Mouse (Mus musculus): ENCODE results near the gene Stk40. TPM values are rescaled to one million over a fixed set of nuclear protein-coding genes. Genes with fewer than 3 reads are reported as not detected.
A peak's percentile ranks its signal among the peaks of the same experiment; 100 is the strongest.

Gene Stk40
- polyA plus RNA-seq, 1 experiment from 2014 or later, result 33.5 TPM

DNA sequence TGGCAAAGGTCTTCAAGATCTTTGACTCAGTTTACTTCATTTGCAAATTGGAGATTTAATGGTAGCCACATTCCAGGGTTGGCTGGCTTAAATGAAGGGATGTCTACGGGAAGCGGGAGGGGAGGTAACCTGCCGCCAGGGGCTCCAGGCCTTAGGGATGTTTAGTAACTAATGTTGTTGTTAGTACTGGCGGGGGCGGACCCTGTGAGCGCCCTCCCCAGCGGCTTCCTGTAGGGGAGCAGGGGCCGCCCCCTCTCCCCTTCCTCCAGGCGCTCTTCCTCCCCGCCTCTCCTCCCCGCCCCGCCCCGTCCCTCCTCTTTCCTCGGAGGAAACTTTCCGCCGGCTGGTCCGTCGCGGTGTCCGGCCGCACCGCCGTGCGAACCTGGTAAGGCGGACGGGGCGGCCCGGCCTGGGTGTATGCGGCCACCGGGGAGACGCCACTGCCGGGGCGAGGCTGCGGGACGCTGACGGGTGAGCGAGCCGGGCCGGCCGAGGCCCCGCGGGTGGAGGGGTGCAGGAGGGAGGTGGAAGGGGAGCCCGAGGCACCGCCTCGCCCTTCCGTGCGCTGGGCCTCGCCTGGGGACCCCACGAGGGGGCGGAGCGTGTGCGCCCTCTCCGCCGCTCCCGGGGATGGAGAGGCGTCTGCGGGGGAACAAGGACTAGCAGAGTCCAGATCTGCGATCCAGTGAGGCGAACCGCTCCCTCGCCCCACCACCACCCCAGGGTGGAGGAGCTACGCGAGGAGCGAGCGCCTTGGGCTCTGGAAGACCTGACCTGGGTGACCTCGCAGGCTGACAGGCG, 44.6 kb downstream of the Stk40 start:
- Histone ChIP-seq H3K27me3 (replicated peaks; ENCODE audit: control insufficient read depth, insufficient read depth, low read length) (peaks cover 34% of the 10 kb centered on the region), H3K36me3 (ENCODE audit: control insufficient read depth, insufficient read depth) (no peaks in the 10 kb centered on the region), H3K9me3 (ENCODE audit: control insufficient read depth, low read length) (no peaks in the 10 kb centered on the region), H3K4me1 (replicated peaks; ENCODE audit: control insufficient read depth, insufficient read depth, low read length) (peaks cover 17% of the 10 kb centered on the region), H3K4me3 (replicated peaks; ENCODE audit: low read length) (peak overlapping the region; percentile 47), H3K9ac (replicated peaks; ENCODE audit: low read depth, low read length) (peak overlapping the region; percentile 52), H3K27ac (ENCODE audit: low read length) (no peak overlapping the region), H3K4me2 (ENCODE audit: low read length) (peak overlapping the region; percentile 73)
- peak; percentile 36; the same call in 1 of the 2 replicates for ATAC-seq
- 2% methylated on average over 58 of the region's 67 CpGs for WGBS

DNA sequence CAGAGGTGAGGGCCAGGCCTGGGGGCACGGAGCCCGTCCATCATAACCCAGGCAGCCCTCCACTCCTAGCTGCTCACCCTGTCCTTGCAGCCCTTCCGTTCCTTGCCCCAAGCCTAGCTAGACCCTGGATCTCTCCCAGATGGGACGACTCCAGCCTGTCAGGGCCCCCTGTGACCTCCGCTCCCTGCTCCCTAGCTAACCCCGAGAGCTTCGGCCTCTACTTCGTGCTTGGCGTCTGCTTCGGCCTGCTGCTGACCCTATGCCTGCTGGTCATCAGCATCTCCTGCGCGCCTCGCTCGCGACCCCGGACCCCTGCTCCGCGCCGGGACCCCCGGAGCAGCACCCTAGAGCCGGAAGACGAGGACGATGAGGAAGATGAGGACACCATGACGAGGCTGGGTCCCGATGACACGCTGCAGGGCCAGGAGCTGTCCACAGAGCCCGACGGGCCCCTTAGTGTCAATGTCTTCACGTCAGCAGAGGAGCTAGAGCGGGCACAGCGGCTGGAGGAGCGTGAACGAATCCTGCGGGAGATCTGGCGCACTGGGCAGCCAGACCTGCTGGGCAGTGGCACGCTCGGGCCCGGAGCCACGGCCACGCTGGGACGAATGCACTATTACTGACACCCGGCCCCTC, 45.4 kb downstream of the Stk40 start:
- ATAC-seq, result no peak
- WGBS, result 24% methylated on average over 42 of the region's 42 CpGs
- no peak overlapping the region for H3K27ac ChIP-seq (ENCODE audit: low read length)

DNA sequence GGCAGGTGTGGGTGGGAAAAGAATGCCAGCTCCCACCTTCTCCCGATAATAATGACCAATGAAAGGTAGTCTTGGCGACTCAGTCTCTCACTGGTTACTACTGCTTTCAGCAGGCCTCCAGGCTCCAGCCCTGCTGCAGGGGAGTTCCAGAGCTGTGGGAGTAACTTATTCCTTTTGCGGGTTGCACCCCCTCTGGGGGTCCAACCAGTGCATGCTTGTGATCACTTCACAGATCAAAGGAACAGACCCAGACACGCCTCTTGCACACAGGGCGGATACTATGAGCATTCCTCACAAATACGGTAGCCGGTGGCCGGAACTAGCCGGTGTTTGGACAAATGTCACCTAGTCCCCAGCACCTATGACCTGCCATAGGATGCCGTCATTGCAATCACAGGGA, 46.0 kb downstream of the Stk40 start:
- H3K27me3 ChIP-seq (replicated peaks; ENCODE audit: control insufficient read depth, insufficient read depth, low read length), result peaks cover 34% of the 10 kb centered on the region
- no peak overlapping the region for H3K27ac ChIP-seq (ENCODE audit: low read length)
- H3K4me2 ChIP-seq (ENCODE audit: low read length), result no peak overlapping the region; the same call in 1 of the 2 replicates
- 58% methylated on average over 10 of the region's 10 CpGs for WGBS
- H3K9me3 ChIP-seq (ENCODE audit: control insufficient read depth, low read length), result no peaks in the 10 kb centered on the region
- no peaks in the 10 kb centered on the region for H3K36me3 ChIP-seq (ENCODE audit: control insufficient read depth, insufficient read depth)
- no peak for ATAC-seq
- no peak overlapping the region for H3K9ac ChIP-seq (replicated peaks; ENCODE audit: low read depth, low read length)
- H3K4me1 ChIP-seq (replicated peaks; ENCODE audit: control insufficient read depth, insufficient read depth, low read length), result peaks cover 17% of the 10 kb centered on the region
- no peak overlapping the region; the same call in 1 of the 2 replicates for H3K4me3 ChIP-seq (replicated peaks; ENCODE audit: low read length)

More for the DNA sequence above, 45.4 kb downstream of the Stk40 start:
- Histone ChIP-seq H3K27me3 (replicated peaks; ENCODE audit: control insufficient read depth, insufficient read depth, low read length) (peaks cover 34% of the 10 kb centered on the region), H3K4me2 (ENCODE audit: low read length) (peak overlapping the region; percentile 73), H3K9me3 (ENCODE audit: control insufficient read depth, low read length) (no peaks in the 10 kb centered on the region), H3K36me3 (ENCODE audit: control insufficient read depth, insufficient read depth) (no peaks in the 10 kb centered on the region), H3K4me1 (replicated peaks; ENCODE audit: control insufficient read depth, insufficient read depth, low read length) (peaks cover 17% of the 10 kb centered on the region), H3K4me3 (replicated peaks; ENCODE audit: low read length) (peak overlapping the region; percentile 47), H3K9ac (replicated peaks; ENCODE audit: low read depth, low read length) (peak overlapping the region; percentile 52)

DNA sequence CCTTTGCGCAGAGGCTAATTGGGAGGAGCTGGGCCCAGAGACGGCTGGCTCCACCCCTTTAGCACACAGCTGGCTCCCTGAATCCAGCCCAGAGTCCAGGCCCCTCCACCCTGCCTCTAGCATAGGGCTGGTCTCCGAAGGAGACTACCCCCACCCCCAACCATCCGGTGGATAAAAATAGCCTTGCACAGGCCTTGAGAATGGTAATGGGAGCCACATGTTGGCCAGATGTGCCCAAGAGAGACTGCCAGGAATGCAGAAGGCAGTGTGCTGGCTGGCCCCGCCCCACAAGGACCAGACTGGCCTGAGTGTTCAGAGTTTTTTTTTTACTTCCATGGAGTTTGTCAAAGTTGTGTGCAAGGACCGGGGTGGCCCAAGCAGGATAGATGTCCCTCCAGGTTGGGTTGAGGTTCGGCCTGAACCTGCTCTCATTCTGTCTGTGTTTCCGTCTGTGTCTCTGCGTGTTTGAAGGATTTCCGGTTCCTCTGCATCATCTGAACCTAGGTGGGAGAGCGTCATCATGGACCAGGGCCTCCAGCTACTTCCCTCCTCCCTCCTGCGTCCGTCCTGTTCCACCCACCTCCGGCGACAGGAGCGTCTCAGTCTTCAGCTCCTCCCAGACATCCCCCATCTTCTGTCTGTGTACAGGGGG, 46.7 kb downstream of the Stk40 start:
- peaks cover 34% of the 10 kb centered on the region for H3K27me3 ChIP-seq (replicated peaks; ENCODE audit: control insufficient read depth, insufficient read depth, low read length)
- peaks cover 17% of the 10 kb centered on the region for H3K4me1 ChIP-seq (replicated peaks; ENCODE audit: control insufficient read depth, insufficient read depth, low read length)
- no peak overlapping the region for H3K9ac ChIP-seq (replicated peaks; ENCODE audit: low read depth, low read length)
- H3K27ac ChIP-seq (ENCODE audit: low read length), result no peak overlapping the region
- H3K9me3 ChIP-seq (ENCODE audit: control insufficient read depth, low read length), result no peaks in the 10 kb centered on the region
- ATAC-seq, result peak; percentile 31; the same call in 1 of the 2 replicates
- H3K36me3 ChIP-seq (ENCODE audit: control insufficient read depth, insufficient read depth), result no peaks in the 10 kb centered on the region
- H3K4me2 ChIP-seq (ENCODE audit: low read length), result no peak overlapping the region
- 57% methylated on average over 16 of the region's 16 CpGs for WGBS
- H3K4me3 ChIP-seq (replicated peaks; ENCODE audit: low read length), result no peak overlapping the region

DNA sequence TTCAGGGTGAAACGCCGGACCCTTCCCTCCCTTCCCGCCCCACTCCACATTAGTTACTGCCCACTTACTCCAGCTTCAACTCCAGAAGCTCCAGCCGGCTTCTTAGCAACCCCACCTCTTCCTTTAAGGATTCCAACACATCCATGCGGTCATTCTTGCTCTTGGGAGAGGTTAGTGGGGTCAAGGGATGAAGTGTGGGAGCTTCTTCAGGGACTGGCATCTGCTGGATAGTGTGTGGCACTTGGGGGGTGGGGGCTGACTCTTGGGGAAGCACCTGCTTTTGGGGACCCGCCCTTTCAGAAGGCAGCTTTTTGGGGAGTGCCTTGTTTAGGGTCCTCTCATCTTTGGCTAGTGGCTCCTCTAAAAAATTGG, 47.2 kb downstream of the Stk40 start:
- H3K36me3 ChIP-seq (ENCODE audit: control insufficient read depth, insufficient read depth), result no peaks in the 10 kb centered on the region
- no peak for ATAC-seq
- H3K4me1 ChIP-seq (replicated peaks; ENCODE audit: control insufficient read depth, insufficient read depth, low read length), result peaks cover 17% of the 10 kb centered on the region
- H3K9me3 ChIP-seq (ENCODE audit: control insufficient read depth, low read length), result no peaks in the 10 kb centered on the region
- H3K4me3 ChIP-seq (replicated peaks; ENCODE audit: low read length), result no peak overlapping the region
- H3K4me2 ChIP-seq (ENCODE audit: low read length), result no peak overlapping the region
- peaks cover 34% of the 10 kb centered on the region for H3K27me3 ChIP-seq (replicated peaks; ENCODE audit: control insufficient read depth, insufficient read depth, low read length)
- no peak overlapping the region for H3K9ac ChIP-seq (replicated peaks; ENCODE audit: low read depth, low read length)
- WGBS, result 67% methylated on average over 6 of the region's 6 CpGs
- H3K27ac ChIP-seq (ENCODE audit: low read length), result no peak overlapping the region

DNA sequence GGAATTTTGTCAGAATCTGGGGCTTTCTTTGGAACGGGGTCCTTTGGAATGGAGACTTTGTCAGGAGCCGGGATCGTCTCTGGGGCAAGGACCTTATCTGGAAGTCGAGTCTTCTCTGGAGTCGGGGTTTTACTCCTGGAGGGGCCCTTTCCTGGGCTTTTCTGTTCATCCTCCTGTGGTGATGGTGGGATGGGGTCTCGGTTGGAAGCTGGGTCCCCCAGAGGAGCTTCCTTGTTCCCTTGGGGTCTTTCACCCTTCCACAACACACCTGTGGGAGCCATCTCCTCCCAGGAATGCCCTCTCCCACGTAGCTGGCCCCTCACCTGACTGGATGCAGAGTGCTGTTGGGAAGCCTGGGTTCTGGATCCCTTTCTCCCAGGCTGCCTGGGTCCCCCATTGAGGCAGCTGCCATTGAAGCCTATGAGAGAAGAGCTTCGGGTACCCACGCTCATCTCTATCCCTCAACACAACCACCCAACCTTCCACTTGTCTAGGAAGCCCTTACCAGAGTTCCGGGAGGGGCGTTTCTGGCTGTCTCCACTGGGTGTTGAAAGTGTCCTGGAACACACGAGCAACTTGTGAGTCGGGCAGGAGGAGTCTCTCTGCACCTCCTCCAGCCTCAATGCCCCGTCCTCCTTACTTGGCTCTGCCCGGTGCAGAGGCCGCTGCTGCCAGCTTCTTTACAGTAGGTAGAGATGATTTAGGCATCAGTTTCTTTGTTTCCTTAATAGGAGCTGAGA, 48.1 kb downstream of the Stk40 start:
- Histone ChIP-seq H3K4me2 (ENCODE audit: low read length) (no peak overlapping the region), H3K9me3 (ENCODE audit: control insufficient read depth, low read length) (no peaks in the 10 kb centered on the region), H3K36me3 (ENCODE audit: control insufficient read depth, insufficient read depth) (no peaks in the 10 kb centered on the region), H3K27ac (ENCODE audit: low read length) (no peak overlapping the region), H3K4me3 (replicated peaks; ENCODE audit: low read length) (no peak overlapping the region), H3K4me1 (replicated peaks; ENCODE audit: control insufficient read depth, insufficient read depth, low read length) (peaks cover 17% of the 10 kb centered on the region), H3K9ac (replicated peaks; ENCODE audit: low read depth, low read length) (no peak overlapping the region), H3K27me3 (replicated peaks; ENCODE audit: control insufficient read depth, insufficient read depth, low read length) (peaks cover 31% of the 10 kb centered on the region)
- ATAC-seq, result no peak
- 81% methylated on average over 16 of the region's 16 CpGs for WGBS

DNA sequence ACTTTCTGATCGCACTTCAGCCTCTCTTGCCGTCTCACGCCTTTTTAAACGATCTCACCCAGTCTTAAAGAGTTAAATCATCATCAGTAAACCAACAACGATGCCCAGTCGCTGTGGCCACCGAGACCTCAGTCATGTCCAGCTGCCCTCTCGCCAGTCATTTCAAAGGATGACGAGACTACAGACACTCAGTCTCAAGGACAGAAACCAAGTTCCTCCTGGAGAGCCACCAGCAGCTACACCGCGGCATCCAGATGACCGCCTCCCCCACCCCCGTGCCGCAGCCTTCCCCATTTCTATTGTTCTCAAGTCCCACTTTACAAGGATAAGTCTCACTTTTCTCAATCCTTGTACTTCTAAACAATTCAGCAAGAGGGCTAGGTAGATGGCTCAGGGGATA, 49.1 kb downstream of the Stk40 start:
- Histone ChIP-seq H3K4me3 (replicated peaks; ENCODE audit: low read length) (no peak overlapping the region), H3K36me3 (ENCODE audit: control insufficient read depth, insufficient read depth) (no peaks in the 10 kb centered on the region), H3K27ac (ENCODE audit: low read length) (no peak overlapping the region), H3K9ac (replicated peaks; ENCODE audit: low read depth, low read length) (no peak overlapping the region), H3K4me2 (ENCODE audit: low read length) (no peak overlapping the region), H3K4me1 (replicated peaks; ENCODE audit: control insufficient read depth, insufficient read depth, low read length) (peaks cover 15% of the 10 kb centered on the region), H3K9me3 (ENCODE audit: control insufficient read depth, low read length) (no peaks in the 10 kb centered on the region), H3K27me3 (replicated peaks; ENCODE audit: control insufficient read depth, insufficient read depth, low read length) (peaks cover 26% of the 10 kb centered on the region)
- WGBS, result 52% methylated on average over 14 of the region's 14 CpGs
- no peak for ATAC-seq

DNA sequence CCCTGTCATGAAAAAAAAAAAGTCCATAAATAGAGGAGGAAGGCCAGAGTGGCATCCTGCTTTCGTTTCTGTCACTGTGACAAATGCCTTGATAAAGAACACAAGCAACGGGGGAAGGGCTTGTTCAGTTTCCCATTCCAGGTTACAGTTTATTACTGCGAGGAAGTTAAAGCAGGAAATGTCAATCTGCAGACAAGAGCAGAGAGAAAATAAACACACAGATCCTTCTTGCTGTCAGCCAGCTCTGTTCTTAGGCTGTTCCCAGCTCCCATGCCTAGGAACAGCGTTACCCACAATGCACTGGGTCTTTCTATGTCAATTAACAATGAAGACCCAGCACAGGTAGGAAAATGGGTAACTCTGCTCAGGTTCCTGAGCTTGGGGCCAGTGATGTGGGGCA, 51.4 kb downstream of the Stk40 start:
- ATAC-seq, result no peak
- no peak overlapping the region for H3K27ac ChIP-seq (ENCODE audit: low read length)
- no peak overlapping the region for H3K4me3 ChIP-seq (replicated peaks; ENCODE audit: low read length)
- no peaks in the 10 kb centered on the region for H3K36me3 ChIP-seq (ENCODE audit: control insufficient read depth, insufficient read depth)
- H3K9me3 ChIP-seq (ENCODE audit: control insufficient read depth, low read length), result no peaks in the 10 kb centered on the region
- H3K9ac ChIP-seq (replicated peaks; ENCODE audit: low read depth, low read length), result no peak overlapping the region
- WGBS, result 79% methylated on average over 4 of the region's 4 CpGs
- peaks cover 3% of the 10 kb centered on the region for H3K27me3 ChIP-seq (replicated peaks; ENCODE audit: control insufficient read depth, insufficient read depth, low read length)
- no peaks in the 10 kb centered on the region for H3K4me1 ChIP-seq (replicated peaks; ENCODE audit: control insufficient read depth, insufficient read depth, low read length)
- H3K4me2 ChIP-seq (ENCODE audit: low read length), result no peak overlapping the region

DNA sequence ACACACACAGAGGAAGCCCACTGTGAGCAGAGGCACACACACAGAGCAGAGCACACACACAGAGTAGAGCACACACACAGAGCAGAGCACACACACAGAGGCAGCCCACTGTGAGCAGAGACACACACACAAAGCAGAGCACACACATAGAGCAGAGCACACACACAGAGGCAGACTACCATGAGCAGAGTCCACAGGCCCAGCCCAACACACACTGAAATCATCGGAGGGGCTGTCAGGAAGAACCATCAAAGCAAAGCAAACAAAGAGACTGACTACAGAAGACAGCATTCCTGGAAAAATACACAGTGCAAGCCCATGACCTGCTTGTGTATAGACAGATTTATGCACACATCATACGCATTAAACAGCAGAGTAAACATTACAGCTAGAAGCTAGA, 52.1 kb downstream of the Stk40 start:
- Histone ChIP-seq H3K27me3 (replicated peaks; ENCODE audit: control insufficient read depth, insufficient read depth, low read length) (no peaks in the 10 kb centered on the region), H3K4me1 (replicated peaks; ENCODE audit: control insufficient read depth, insufficient read depth, low read length) (no peaks in the 10 kb centered on the region), H3K27ac (ENCODE audit: low read length) (no peak overlapping the region), H3K4me2 (ENCODE audit: low read length) (no peak overlapping the region), H3K4me3 (replicated peaks; ENCODE audit: low read length) (no peak overlapping the region), H3K9ac (replicated peaks; ENCODE audit: low read depth, low read length) (no peak overlapping the region), H3K36me3 (ENCODE audit: control insufficient read depth, insufficient read depth) (no peaks in the 10 kb centered on the region), H3K9me3 (ENCODE audit: control insufficient read depth, low read length) (no peaks in the 10 kb centered on the region)
- WGBS, result 66% methylated on average over 2 of the region's 2 CpGs
- no peak for ATAC-seq
